Mouse (Mus musculus) thymus, postnatal 0 days (tissue): ENCODE measurements at regions not wholly inside any gene's neighbourhood (a gene's known extent, or its start where the extent isn't known, plus 50 kb on each side); places are given as distances from the start of the nearest gene placed in this dataset.
A peak's percentile ranks its signal among the peaks of the same experiment; 100 is the strongest.

ENCODE experiments used
- DNase-seq: peaks from one replicate; pipeline ENCODE4 v3.0.0-alpha.2; 2015; ENCODE audit warnings: low spot score

GRCm38 (mm10) chr11:63287766-63288165, 159.0 kb downstream of the Pmp22 start:
- no peak for DNase-seq

GRCm38 (mm10) chr11:63290618-63291017, 161.8 kb downstream of the Pmp22 start:
- no peak for DNase-seq

GRCm38 (mm10) chr11:63293485-63293884, 164.7 kb downstream of the Pmp22 start:
- no peak for DNase-seq

DNA sequence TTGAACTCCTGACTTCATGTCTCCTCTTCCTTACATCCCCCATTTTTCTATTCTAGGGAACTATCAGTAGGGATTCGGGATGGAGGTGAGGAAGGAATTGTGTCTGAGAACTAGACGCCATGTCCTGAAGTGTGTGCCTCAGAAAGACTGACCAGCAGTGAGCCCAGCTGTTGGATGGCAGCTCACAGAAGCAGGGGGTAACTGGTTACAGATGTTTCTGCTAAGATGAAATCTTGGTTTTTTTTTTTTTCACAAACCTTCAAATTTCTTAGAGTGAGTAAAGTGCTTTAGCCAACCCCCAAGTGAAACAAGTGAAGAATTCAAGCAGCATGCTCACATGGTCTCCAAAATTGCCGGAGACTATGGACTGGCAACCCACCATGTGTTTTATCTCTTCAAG, 165.7 kb downstream of the Pmp22 start:
- DNase-seq = no peak

GRCm38 (mm10) chr11:63296476-63296875, 167.7 kb downstream of the Pmp22 start:
- no peak for DNase-seq

GRCm38 (mm10) chr11:63299712-63300581, 171.2 kb downstream of the Pmp22 start:
- no peak for DNase-seq

- no peak for DNase-seq
Observed at GRCm38 (mm10) chr11:63325166-63325565, 196.4 kb downstream of the Pmp22 start.

DNA sequence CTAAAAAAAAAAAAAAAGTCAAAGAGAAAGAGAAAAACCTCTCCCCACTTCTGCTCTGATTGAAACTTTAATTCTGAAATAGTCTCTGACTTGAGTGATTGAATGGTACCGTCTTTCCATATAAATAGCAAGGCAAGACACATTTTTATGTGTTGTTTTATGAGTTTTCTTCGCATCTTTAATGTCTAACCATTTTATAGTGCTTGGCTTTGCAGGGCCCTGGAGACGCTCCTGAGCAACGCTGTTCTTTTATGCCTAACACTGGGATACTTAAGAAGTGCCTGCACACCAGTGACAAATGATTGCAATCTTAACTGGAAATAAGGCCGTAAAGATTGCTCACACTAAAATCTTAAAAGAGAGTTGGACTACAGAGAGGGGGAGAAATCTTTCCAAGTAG, 198.1 kb downstream of the Pmp22 start:
- no peak for DNase-seq

DNA sequence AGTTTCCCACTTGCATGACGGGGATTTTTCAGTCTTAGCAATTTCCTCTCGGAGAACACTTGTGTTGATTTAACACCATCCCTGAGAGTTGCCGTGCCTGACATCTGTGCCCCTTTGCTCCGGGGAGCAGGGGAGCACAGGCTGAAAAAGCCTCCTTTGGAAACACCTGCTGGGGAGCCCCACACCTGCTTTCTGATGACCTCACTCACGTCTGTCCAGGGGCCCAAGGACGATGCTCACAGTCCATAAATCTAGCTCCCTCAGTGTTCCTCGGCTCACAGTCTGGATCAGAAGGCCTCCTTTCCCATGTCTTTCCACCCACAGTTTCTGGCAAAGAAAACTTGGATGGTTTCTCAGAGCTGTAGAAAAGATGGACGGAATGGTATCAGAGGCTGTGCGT, 208.7 kb downstream of the Pmp22 start:
- no peak for DNase-seq

GRCm38 (mm10) chr11:63338277-63338676, 209.5 kb downstream of the Pmp22 start:
- DNase-seq = no peak

- peak; percentile 76 for DNase-seq
Observed at GRCm38 (mm10) chr11:63345653-63346052, 216.9 kb downstream of the Pmp22 start.

DNA sequence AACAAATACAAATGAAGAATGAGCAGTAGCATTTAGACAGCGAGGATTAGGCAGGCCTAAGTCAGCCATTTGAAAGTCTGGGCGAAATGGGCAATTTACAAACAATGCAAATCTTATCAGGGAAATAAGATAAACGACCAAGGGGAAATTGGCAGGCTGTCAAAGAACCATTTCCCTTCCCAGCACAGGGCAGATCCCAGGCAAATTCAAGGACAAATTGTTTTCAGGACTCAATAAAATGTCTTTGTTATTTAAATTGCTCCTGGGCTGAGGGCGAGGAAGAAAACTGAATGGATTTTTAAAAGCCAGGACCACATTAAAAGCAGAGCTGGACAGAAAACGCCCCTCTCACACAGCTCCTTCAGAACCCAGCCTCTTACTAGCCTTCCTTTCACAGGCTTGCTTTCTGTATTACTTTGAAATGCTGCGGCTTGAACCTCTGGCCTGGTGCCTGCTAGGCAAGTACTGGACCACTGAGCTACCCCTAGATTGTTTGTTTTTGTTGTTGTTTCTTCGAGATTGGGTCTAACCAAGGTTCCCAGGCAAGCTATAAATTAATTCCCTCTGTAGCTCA, 221.4 kb downstream of the Pmp22 start:
- DNase-seq = no peak

DNA sequence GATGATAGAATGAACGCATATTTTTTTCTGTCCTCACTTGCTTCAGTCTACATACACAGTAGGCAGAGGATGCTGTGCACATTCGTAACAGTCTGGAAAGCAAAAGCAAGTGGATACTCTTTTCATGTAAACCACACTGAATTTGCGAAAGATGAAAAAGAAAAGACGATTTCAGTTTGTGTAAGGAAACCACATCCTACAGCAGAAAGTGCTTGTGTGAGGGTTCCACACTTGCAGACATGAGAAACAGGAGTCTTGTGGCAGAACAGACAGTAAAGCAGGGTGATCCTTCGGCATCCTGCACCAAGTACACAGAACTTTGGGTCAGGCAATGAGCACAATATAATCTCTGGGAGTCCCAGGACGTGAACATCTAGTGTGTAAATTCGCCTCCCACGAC, 223.2 kb downstream of the Pmp22 start:
- DNase-seq = peak; percentile 90

- peak; percentile 37 for DNase-seq
Observed at GRCm38 (mm10) chr11:63352990-63353389, 224.2 kb downstream of the Pmp22 start.

DNA sequence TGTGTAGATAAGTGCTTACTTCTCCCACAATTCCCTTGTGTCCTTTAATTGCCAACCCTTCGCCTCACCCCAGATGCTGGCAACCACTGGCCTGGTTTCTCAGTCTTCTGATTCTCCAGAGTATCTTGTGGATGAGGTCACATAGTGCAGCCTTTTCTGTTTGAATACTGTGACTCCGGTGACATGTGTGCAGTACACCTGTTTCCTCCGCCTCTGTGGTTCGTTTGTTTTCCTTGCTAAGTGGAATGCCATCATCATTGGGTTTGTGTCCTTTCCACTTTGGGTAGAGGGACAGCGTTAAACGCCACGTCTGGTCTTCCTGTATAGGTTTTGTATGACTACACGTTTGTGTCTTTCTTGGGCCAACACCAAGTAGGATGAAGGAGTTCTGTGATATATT, 224.9 kb downstream of the Pmp22 start:
- peak; percentile 75 for DNase-seq

GRCm38 (mm10) chr11:63357772-63358344, 229.1 kb downstream of the Pmp22 start:
- no peak for DNase-seq

GRCm38 (mm10) chr11:63367756-63368265, 239.0 kb downstream of the Pmp22 start:
- DNase-seq = no peak

DNA sequence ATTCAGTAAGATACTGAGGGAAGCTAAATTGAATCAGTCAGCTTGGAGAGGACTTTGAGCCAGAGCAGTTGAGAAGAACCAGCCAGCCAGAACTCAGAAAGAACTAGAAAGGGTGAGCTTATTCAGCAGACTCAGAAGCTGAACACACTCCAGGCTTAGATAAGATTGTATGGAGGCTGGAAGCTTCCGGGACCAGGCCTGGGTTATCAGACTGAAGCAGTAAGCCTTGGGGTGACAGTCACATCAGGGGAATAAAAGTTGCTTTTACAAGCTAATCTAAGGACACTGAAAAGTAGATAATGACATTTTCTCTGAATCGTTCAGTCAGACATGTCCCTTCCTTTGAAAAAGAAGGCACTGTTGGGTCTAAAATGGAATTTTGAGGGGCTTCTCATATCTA, 240.7 kb downstream of the Pmp22 start:
- DNase-seq = no peak

DNA sequence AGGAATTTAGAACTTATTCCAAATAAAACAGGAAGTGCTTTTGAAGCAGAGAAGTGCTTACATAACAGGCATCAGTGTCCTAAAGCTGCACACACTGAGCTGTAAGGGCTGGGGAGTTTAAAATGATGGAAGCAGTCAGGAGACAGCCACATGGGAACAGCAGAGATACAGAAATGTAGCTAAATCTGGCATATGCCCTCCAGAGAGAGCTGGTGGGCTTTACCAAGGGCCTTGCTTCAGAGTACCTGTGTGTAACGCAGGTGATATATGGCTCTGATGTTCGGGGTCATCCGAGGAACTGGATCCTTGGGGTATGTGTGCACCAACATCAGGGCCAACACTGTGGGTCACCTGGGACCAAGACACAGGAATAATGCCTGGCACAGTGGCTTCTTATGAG, 247.5 kb downstream of the Pmp22 start:
- no peak for DNase-seq

DNA sequence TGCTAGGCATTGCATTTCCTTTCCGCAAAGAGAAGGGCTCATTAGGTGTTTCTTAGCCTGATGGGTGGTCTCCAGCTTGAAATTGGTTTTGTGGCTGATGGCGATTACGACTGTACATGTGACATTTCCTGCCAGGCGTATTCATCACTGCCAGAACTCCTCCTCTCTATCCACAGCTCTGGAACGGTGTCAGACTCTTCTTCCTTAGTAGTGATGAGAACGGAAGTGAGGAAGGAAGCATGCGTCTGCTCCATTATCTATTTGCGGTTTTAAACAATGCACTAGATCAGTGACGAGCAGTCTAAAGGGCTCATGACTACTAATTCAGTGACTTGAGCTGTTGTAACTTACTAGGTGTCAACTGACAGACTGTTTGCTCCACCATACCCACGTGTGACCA, 248.2 kb downstream of the Pmp22 start:
- DNase-seq = no peak

GRCm38 (mm10) chr11:63388247-63388646, 259.5 kb downstream of the Pmp22 start:
- DNase-seq = no peak

GRCm38 (mm10) chr11:63391478-63391877, 262.7 kb downstream of the Pmp22 start:
- peak; percentile 66 for DNase-seq
